Mouse (Mus musculus) monocyte, adult 2 months (primary cell): Measurements from ENCODE around the gene Hp.

ENCODE experiments used
- DNase-seq, 2 experiments: peaks; one replicate each; pipeline ENCODE4 v3.0.0; 2022; ENCODE audit warnings: low spot score in 2 of 2, low read depth in 1 of 2

Hp gene

GRCm38 (mm10) chr8:109564766-109565165 lies 14.2 kb downstream of the Hp start:
- DNase-seq, result no peak

DNA sequence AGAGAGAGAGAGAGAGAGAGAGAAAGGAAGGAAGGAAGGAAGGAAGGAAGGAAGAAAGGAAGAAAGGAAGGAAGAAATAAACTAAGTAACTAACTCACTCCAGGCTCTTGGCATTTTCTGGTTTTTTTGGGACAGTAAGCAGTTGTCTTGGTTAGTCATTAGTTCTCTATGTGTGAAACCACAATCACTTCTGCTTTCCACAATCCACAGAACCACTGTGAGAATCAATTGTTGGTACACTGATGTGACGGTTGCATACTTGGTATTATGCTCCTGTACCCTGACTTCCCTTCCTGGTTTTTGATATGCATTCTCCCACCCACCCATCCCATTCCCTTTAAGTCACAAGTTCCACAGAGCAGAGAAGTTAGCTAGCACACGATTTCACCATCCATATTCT lies 15.1 kb downstream of the Hp start:
- DNase-seq, result no peak

DNA sequence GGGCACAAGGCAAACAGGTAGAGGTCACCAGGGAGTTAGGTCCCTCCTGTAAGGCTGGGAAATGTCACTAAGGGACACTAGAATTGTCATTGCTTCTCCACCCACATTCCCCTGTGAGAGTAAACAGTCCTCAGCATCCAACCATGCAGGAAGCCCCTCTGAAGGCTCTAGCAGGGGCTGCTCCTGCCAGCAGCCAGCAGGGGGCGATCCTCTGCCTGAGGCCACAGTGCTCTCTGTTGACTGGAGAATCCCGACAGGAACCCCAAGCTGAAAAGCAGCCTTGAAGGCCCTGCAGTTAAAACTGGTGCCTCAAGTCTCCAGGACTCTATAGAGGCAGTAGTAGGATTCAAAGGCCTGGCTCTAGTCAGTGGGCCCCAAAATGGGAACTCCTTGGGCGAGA lies 27.3 kb downstream of the Hp start:
- no peak for DNase-seq

- no peak for DNase-seq
Measured at GRCm38 (mm10) chr8:109544049-109544448, 34.9 kb downstream of the Hp start.

DNA sequence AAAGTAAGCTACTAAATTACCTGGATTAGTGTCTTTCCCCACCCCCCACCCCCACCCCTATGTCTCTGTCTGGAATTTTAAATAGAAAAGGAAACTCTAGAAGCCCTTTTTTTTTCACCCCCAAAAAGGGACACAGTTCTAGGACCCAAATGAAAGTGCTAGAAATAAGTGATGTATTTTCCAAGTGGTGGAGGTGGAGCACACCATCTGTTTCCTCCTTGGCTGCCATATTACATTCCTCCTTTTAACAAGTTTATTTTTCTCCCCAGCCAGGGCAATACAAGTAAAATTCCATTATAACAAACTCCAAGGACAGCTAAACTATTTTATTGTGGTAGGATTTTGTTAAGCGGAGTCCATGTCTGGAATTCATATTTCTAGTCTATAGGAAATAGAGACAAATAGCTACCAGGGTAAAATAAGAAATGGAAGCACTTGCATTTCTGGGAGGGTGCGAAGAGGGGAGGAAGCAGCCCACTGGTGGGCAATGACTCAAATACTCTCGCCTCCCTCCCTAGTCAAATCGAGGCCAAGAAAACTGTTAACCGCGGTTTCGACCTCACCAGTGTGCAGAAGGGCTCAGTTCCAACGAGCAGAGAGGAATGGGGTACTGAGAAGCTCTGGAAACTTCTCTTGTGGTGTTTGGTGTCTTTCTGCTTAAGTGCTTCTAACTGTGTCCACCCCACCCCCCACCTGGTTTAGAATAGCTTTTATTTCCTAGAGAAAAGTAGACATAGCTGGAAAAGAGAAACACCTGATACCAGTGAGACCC lies 36.0 kb downstream of the Hp start:
- DNase-seq, result no peak

DNA sequence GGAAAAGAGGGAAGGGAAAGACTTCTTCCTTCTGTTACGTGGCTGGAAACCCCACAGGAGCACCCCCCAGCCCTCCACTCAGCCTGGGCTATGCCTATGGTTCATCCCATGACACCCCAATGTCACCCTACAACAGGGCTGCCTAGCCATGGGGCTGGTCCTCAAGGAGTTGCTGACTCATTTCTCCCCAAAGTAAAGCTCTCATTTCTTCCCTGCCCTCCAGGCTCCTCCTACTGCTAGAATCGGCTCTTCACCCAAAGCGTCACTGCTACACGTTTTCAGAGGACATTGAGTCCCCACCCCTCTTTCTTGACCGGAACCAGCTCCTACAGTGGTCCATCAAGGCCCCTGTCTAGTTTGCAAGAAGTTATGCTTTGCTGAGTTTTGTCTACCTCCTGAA lies 36.8 kb downstream of the Hp start:
- DNase-seq, result no peak

DNA sequence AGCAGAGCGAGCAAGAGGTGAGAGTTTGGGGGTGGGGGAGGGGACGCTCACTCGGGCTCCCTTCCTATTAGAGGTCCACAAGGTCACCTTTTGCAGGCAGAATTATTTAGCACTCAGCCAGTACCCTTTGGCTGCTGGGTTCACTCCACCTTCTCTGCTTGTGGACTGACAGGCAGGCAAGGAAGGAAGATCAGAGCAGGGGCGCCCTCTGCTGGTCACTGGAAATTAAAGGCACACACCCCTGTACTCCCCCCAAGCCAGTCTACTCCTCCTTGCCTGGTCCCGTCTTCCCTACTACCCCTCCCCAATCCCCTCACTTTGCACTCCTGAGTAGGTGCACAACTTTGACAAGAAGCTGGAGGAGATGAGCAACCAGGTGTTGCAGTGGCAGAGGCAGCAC lies 42.3 kb downstream of the Hp start:
- peak in 1 of 2 experiments; percentile 36 for DNase-seq

DNA sequence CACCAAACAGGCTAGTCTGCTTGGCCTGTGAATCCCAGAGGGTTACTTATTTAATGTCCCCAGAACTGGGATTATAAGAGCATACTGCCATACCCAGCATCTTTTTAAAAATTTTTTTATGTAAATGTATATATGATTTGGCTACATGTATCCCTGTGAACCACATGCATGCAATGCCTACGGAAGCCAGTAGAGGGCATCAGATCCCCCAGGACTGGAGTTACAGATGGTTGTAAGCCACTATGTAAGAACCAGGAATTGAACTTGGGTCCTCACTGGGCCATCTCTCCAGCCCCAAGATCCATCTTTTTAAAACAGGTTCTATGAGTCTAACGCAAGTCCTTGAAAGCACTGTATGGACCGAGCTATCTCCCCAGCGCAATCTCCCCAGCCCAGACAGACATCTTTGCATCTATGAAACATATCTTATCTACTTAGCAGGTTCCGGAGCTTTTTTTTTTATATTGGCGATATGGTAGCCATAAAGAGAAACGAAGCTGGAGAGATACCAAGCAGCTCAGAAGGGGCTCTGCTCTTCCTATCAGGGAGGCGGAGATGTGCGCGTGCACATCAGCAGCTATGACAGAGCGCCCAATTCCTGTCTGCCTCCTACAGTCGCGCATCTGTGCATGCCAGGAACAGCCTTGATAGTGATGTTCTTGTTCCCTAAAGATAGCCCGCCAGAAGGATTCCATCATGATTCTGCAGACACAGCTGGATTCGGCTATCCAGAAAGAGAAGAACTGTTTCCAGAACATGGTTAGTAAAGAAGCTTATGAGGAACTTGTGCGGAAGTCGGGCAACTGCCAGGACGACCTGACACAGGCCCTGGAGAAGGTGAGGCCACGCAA lies 43.6 kb downstream of the Hp start:
- DNase-seq, result peak in 1 of 2 experiments; percentile 35
